Mouse (Mus musculus) embryonic stem cell, embryonic (primary cell): ENCODE data around the gene Prph.

ENCODE experiments used
- CTCF ChIA-PET, 4 experiments: fragments of 300-600 bp in 2 of 4; fragments of 350-600 bp in 2 of 4; sonication (Branson Sonifier 250); formaldehyde crosslinking; loops; one replicate each; lab custom pipeline; 2022; ENCODE audit warnings: inconsistent platforms in 2 of 4; lab: Charles Lee
- POLR2A ChIA-PET, 4 experiments: fragments of 300-600 bp in 2 of 4; fragments of 350-600 bp in 2 of 4; sonication (Branson Sonifier 250); formaldehyde crosslinking; loops; one replicate each; lab custom pipeline; 2022; ENCODE audit warnings: antibody characterized with exemption in 4 of 4, inconsistent platforms in 1 of 4; lab: Charles Lee

The Prph gene

DNA sequence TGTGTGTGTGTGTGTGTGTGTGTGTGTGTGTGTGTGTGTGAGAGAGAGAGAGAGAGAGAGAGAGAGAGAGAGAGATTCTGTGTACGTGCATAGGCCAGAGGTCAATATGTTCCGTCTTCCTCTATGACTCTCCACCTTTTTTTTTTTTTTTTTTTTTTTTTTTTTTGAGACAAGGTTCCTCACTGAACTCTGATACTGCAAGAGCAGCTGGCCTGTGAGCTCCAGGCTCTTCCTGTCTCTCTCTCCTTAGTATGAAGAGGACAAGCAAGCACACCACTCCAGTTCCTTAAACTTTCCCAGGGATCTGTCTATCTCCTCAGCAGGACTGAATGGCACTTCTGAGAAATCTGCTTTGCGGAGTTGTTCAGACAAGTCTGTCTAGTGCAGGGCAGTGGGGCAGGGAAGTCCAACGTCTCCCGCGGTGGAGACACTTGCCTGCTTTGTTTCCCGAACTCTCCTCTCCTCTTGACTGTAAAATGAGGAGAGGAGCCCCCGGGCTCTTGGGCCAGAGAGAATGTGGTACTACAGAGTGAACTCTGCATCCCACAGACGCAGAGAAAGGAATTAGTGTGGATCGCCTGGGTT is 26.0 kb upstream of the Prph start:
- ChIA-PET POLR2A (interaction anchor here (0.6 to 14.9 kb wide), 87 partner anchors 7 to 964 kb away, joined by 3 to 270 read pairs (median 8); partner anchors contain the start of genes C1ql4 (in 3 of the 4), Prph (in 2 of the 4), Tuba1b (in 2 of the 4) and Ddn (in 1 of the 4)), CTCF (interaction anchor here (0.6 to 4.4 kb wide), 43 partner anchors 9 to 1681 kb away, joined by 3 to 41 read pairs (median 5); partner anchors contain the start of genes Dnajc22 (in 1 of the 4) and Nckap5l (in 1 of the 4))

DNA sequence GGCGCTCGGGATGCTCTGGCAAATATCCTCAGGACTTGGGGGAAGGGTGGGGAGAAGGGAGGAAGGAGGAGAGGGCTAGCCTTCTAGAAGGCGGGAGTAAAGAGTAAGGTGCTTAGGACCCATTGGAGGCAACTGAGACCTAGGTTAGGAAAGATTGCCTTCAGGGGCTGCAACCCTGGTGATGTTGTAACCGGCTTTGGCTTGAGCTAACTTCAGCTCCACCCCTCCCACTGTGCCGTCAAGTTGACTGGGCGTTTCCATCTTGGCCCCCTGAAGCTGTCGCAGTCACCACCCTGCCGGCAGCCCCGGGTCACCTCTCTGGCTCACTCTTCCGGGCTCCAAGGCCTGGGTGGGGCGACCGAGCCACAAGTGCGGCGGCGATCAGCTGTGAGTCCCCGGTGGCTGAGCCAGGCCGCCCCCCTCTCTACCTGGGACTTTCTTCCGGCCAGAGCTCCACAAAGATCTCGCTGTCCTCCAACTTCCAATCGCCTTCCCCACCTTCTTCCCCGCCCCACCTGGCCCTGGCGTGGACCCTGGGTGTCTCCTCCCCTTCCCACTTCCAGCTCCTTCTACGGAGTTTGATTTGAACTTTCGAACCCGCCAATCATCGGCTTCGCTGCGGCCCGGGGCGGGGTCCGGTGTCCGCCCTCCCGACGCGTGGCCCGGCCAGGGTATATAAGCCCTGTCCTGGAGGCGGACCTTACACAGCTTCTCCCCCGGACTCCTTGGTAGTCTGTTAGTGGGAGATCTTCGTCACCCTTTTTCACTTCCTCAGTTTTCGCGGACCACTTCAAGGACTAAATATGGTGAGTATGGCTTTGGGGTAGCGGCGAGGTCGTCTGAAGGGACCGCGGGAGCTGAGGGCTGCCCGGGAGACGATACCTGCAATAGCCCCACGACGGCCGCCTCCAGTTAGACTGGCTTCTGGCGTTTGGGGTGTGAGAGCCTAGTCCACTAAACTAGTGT is 25.1 kb upstream of the Prph start, which contains the start of gene Tuba1c:
Gene Tuba1c, plus strand, starts transcription at position 273 of the 966 bp plus-strand sequence.
- CTCF ChIA-PET = interaction anchor here (0.5 to 4.4 kb wide), 54 partner anchors 10 to 429 kb away, joined by 3 to 41 read pairs (median 5); partner anchors contain the start of genes Dnajc22 (in 2 of the 4) and Nckap5l (in 1 of the 4)
- POLR2A ChIA-PET = interaction anchor here (0.6 to 14.9 kb wide), 217 partner anchors 8 to 1197 kb away, joined by 3 to 270 read pairs (median 5); partner anchors contain the start of genes C1ql4 (in 3 of the 4), Mcrs1 (in 3 of the 4), Prph (in 3 of the 4) and Troap (in 3 of the 4)

DNA sequence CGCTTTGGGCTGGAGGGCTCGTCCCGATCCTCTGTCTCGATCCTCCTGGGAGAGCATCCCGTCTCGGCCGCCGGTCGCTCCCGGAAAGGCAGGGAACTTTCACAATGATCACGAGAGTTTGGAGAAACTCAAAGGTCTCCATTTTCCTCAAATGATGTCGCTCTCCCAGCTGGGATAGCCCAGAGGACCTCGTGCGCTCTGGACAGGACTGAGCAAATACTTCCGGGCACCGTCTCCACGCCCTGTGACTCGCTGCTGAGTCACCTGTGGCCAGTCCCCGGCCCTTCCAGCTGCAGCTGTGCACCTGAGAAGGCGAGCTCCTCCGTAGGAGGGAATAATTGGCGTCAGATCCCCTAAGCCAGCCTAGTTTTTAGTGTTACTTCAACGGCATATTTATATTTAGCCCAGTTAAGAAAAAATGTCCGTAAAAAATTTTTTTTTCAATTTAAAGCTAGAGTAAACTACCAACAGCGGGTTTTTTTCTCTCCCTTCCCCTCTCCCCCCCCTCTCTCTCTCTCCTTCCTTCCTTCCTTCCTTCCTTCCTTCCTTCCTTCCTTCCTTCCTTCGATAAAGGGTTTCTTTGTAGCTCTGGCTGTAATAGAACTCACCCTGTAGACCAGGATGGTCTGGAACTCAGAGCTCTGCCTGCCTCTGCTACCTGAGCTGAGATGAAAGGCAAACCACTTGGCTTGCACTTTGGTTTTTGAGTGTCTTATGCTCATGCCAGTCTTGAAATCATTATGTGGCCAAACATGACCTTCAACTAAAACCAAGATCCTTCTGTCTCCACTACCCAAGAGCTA is 24.2 kb upstream of the Prph start:
- CTCF ChIA-PET = interaction anchor here (0.5 to 4.4 kb wide), 32 partner anchors 9 to 430 kb away, joined by 3 to 41 read pairs (median 5); partner anchors contain the start of gene Dnajc22 (in 1 of the 4)
- POLR2A ChIA-PET = interaction anchor here (0.6 to 14.9 kb wide), 142 partner anchors 7 to 809 kb away, joined by 3 to 270 read pairs (median 7); partner anchors contain the start of genes C1ql4 (in 3 of the 4), Prph (in 3 of the 4), Troap (in 3 of the 4) and Tuba1b (in 3 of the 4)

DNA sequence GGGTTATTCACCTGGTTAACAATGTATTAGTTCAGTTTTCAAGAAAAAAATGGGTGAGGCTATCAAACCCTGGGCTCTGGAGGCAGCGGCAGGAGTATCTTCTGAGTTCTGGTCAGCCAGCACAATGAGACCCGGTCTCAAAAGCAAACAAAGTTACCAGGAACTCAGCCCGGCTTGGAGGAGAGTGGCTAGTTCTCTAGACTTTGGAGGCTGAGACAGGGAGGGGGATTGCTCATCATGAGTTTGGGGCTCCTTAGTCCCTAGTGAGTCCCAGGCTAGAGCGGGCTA is 23.6 kb upstream of the Prph start:
- ChIA-PET POLR2A (interaction anchor here (0.6 to 14.9 kb wide), 53 partner anchors 9 to 808 kb away, joined by 3 to 270 read pairs (median 11); partner anchors contain the start of genes Gm49450 (in 2 of the 4), Prph (in 2 of the 4), Troap (in 2 of the 4) and Tuba1a (in 2 of the 4)), CTCF (interaction anchor here in 3 of 4 experiments (0.7 to 4.4 kb wide), 8 partner anchors 9 to 305 kb away, joined by 3 to 41 read pairs (median 11); no protein-coding TSS in a partner anchor)

DNA sequence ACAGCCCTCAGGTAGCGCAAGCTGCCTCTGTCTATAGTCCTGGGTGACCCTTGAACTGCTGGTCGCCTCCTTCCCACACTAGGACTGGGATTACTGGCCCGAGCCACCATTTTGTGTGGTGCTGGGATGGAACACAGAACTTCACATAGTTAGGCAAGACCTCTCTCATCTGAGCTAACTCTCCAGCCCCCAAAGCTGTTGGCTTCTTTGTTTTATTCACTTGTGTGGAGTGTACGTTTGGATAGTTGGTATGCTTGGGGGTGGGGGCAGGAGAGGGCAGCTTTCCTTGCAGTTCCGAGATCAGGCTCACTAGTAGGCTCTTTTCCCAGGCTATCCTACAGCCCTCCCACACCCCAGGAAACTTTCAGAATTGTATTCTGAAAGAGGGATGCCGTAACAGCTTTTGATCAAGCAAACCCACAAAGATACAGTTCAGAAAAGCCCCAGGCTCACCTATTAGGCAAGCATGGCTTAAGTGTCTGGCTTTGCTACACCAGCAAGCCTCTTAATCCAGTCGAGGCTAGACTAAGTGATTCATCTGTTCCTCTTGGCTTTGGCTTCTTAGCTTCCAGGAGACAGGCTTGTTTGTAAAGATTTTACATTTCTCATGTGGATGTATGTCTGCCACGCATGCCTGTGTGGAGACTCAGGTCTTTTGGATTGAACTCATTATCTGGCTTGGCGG is 22.8 kb upstream of the Prph start:
- ChIA-PET CTCF (interaction anchor here (0.6 to 4.4 kb wide), 10 partner anchors 8 to 251 kb away, joined by 3 to 31 read pairs (median 6); no protein-coding TSS in a partner anchor), POLR2A (interaction anchor here (0.6 to 14.9 kb wide), 36 partner anchors 8 to 253 kb away, joined by 3 to 270 read pairs (median 15); partner anchors contain the start of genes Tuba1b (in 2 of the 4), Dnajc22 (in 1 of the 4), Gm49450 (in 1 of the 4) and Lmbr1l (in 1 of the 4))

DNA sequence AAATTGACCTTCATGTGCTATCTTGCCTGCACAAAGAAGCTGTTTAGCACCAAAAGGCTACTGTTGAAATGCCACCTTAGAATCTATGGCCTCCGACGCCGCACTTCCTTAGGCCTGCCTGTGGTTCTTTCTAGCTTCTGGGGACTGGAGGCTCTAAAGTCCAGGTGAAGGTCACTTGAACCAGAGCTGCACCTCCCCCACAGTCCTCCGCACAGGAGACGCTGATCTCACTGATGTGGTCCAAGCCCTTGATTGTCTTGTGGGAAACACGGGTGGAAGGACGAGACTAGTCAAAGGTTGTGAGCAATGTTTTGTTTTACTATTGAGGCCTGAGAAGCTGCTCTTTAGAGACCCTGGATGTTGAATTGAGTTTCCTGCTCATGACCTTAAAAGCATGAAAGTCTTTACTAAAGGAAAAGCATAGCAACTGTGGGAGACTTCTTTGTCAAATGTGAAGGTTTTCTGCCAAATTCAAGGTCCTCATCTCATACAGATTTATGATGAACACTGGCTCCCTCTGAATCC is 22.2 kb upstream of the Prph start:
- ChIA-PET POLR2A (interaction anchor here in 3 of 4 experiments (0.7 to 14.9 kb wide), 24 partner anchors 8 to 141 kb away, joined by 3 to 270 read pairs (median 18); partner anchors contain the start of genes Tuba1b (in 2 of the 3), Dnajc22 (in 1 of the 3), Prph (in 1 of the 3) and Troap (in 1 of the 3)), CTCF (interaction anchor here (0.6 to 4.4 kb wide), 12 partner anchors 7 to 252 kb away, joined by 3 to 31 read pairs (median 6); no protein-coding TSS in a partner anchor)

DNA sequence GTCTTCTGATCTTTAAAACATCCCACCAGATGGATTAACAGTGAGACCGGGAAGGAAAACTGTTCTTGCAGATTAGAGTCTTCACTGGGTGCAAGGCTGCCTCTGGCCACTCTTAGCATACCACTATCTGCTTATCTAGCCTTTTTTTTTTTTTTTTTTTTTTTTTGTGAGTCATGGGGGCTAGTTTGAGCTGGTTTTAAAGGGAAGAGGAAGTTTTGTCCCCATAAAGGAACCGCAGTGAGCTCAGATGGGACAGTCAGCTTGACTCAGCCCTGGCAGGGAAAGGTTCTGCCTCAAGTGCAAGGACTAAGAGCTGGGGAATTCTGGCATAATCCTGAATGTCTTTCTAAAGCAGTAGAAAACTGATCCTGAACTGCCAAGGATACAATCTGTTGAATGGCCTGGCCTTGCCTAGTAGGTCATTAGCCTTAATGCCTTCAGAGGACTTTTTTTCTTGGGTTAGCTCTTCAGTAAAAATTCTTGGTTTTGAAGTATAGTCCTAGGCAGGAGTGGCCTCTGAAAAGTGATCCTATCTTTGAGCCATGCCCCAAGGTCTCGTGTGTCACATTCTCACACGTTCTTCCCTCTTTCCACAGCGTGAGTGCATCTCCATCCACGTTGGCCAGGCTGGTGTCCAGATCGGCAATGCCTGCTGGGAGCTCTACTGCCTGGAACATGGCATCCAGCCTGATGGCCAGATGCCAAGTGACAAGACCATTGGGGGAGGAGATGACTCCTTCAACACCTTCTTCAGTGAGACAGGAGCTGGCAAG is 21.3 kb upstream of the Prph start:
- ChIA-PET POLR2A (interaction anchor here (0.6 to 14.9 kb wide), 29 partner anchors 7 to 1610 kb away, joined by 3 to 270 read pairs (median 4); partner anchors contain the start of genes Troap (in 1 of the 4) and Tuba1b (in 1 of the 4)), CTCF (interaction anchor here (0.6 to 3.4 kb wide), 15 partner anchors 9 to 1314 kb away, joined by 3 to 15 read pairs (median 6); no protein-coding TSS in a partner anchor)

DNA sequence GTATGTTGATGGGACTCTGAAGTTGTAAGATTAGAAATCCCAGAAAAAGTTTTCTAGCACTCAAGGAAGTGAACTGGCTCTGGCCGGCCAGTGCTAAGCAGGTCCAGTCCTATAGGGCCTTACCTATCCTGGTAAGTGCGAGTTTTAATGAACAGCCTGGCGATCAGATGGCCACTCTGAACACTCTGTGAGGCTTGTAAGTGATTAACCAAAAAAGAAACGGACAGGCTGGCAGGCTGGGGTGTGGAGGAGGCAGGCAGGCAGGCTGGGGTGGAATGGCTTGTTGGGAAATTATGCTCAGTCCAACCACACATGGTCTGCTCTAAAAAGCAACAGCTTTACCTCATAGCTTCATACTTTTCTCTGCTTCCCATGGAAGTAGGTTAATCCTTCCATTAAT is 19.5 kb upstream of the Prph start:
- CTCF ChIA-PET = interaction anchor here (0.6 to 3.4 kb wide), 8 partner anchors 8 to 561 kb away, joined by 3 to 24 read pairs (median 6); no protein-coding TSS in a partner anchor
- POLR2A ChIA-PET = interaction anchor here in 2 of 4 experiments (0.6 to 14.9 kb wide), 17 partner anchors 9 to 209 kb away, joined by 3 to 270 read pairs (median 5); partner anchors contain the start of genes Dnajc22 (in 1 of the 2), Gm49450 (in 1 of the 2), Prph (in 1 of the 2) and Tuba1a (in 1 of the 2)

DNA sequence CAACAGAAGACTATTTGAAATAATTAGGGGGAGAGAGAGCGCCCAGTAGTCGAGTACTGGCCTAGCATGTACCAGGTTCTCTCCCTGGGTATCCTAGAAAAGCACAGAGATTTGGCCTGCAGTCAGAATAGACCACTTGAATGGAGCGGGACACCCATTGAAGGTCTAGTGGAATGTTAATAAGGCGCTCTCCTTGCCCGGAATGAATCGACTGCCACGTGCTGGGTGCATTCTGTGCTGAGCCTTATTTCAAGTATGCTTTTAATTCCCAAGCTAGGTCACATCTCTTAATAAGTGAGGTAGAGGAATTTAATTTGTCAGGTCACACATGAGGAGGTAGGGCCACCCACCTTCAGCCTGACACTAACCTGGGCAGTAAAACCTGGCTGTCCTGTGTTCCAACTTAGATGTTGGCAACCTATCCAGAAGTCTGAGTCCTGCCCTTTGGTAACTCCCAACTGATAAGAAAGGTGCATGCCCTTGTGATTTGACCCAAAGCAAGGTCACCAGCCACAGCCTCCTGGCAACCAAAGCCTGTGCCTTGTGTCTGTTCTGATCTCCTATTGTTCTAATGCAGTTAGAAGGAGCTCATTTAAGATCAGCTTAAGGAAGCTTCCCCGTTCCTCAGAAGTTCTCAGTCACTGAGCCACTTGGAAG is 18.6 kb upstream of the Prph start:
- CTCF ChIA-PET = interaction anchor here in 3 of 4 experiments (0.5 to 3.4 kb wide), 10 partner anchors 9 to 1191 kb away, joined by 3 to 24 read pairs (median 4); partner anchors contain the start of gene Atf1 (in 1 of the 3)
- POLR2A ChIA-PET = interaction anchor here in 2 of 4 experiments (0.6 to 14.9 kb wide), 26 partner anchors 8 to 210 kb away, joined by 3 to 270 read pairs (median 4); partner anchors contain the start of genes Prph (in 2 of the 2), Dnajc22 (in 1 of the 2), Gm49450 (in 1 of the 2) and Tuba1a (in 1 of the 2)

DNA sequence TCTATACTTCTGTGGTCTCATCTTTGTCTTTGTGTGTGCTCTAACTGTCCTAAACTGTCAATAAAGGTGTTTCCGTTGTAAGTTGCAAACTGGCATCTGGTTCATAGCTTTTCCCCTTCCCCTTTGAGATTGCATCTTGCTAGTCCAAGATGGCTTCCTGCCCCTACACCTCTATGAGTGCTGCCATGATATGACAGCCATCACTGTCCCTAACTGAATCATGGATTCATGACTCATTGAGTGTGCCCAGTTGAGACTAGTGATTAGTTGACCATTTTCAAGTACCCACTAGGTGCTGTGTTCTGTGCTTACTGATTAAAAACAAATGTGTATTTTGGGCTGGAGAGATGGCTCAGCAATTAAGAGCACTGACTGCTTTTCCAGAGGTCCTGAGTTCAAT is 16.9 kb upstream of the Prph start:
- POLR2A ChIA-PET = interaction anchor here in 3 of 4 experiments (0.5 to 3.6 kb wide), 4 partner anchors 8 to 45 kb away, joined by 4 to 20 read pairs (median 6); partner anchors contain the start of genes Prph (in 1 of the 3) and Tuba1c (in 1 of the 3)

DNA sequence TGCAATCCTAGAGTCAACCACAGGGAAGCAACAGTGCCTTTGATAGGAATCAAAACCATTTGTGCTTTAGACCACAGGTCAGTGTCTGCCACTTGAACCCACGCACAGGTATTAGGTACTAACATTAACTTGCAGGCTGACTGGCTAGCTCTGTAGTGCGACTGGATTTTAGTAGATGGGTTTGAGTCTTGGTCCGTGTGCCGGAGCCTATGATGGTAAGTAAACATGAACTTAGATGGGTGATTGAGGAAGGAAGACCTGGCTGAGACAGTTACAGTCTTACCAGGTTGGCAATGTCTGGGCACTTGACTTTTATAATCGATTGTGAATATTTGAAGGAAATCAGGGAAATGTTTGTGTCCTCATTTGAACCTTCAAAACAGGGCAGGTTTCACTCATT is 16.2 kb upstream of the Prph start:
- ChIA-PET CTCF (interaction anchor here (1.0 to 3.6 kb wide), 15 partner anchors 8 to 60 kb away, joined by 3 to 46 read pairs (median 24); partner anchors contain the start of gene Tuba1c (in 3 of the 4)), POLR2A (interaction anchor here (1.1 to 10.1 kb wide), 17 partner anchors 8 to 189 kb away, joined by 3 to 226 read pairs (median 9); partner anchors contain the start of genes Tuba1c (in 4 of the 4), Prph (in 1 of the 4) and Troap (in 1 of the 4))

More for the DNA sequence above, 16.9 kb upstream of the Prph start:
- CTCF ChIA-PET = no interaction called here

DNA sequence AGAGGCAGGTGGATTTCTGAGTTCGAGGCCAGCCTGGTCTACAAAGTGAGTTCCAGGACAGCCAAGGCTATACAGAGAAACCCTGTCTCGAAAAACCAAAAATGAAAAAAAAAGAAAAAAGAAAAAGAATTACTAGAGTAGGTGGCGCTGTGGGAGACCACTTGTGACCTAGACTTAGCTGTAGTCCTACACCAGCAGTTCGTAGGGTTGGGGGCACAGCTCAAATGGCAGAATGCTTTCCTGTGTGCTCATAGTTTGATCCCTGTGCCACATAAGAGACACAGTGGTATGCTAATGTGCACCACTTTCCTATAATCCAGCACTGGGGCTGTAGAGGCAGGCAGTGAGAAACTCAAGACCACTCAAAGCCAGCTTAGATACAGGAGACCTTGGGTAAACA is 15.7 kb upstream of the Prph start:
- POLR2A ChIA-PET = interaction anchor here (0.6 to 10.1 kb wide), 40 partner anchors 9 to 225 kb away, joined by 3 to 226 read pairs (median 7); partner anchors contain the start of genes Tuba1c (in 4 of the 4), Prph (in 3 of the 4), Troap (in 2 of the 4) and Dnajc22 (in 1 of the 4)
- CTCF ChIA-PET = interaction anchor here (0.6 to 3.6 kb wide), 32 partner anchors 9 to 419 kb away, joined by 3 to 46 read pairs (median 10); partner anchors contain the start of genes Tuba1c (in 4 of the 4), Prph (in 2 of the 4), Dnajc22 (in 1 of the 4) and Nckap5l (in 1 of the 4)
